Mouse (Mus musculus) heart, postnatal 0 days (tissue): ENCODE data around the gene Macf1. TPM values are rescaled to one million over a fixed set of nuclear protein-coding genes. Genes with fewer than 3 reads are reported as not detected.
A peak's percentile ranks its signal among the peaks of the same experiment; 100 is the strongest.

Experiments
- ATAC-seq: fragments of 200-750 bp; cut with Nextera tagmentation; 2 replicates; pipeline ENCODE4 v1.8.0; 2017; ENCODE audit warnings: low read depth, moderate number of reproducible peaks, moderate library complexity; ENCODE audit not compliant: insufficient read depth
- DNase-seq: peaks from one replicate; pipeline ENCODE4 v3.0.0-alpha.2; 2016; ENCODE audit warnings: low spot score
- H3K27ac ChIP-seq: fragments of 300-500 bp; sonication (generic); 2 replicates; pipeline ENCODE4 v1.5.1; 2014; ENCODE audit warnings: low read depth, mild to moderate bottlenecking
- H3K27me3 ChIP-seq: fragments of 300-500 bp; sonication (generic); 2 replicates; pipeline ENCODE4 v1.6.1; 2014; ENCODE audit warnings: low read length, mixed read lengths; ENCODE audit not compliant: control insufficient read depth, insufficient read depth
- H3K36me3 ChIP-seq: fragments of 300-500 bp; sonication (generic); replicated peaks from 2 replicates; pipeline ENCODE4 v1.6.1; 2014; ENCODE audit warnings: low read length, mixed read lengths; ENCODE audit not compliant: control insufficient read depth, insufficient read depth
- H3K4me1 ChIP-seq: fragments of 300-500 bp; sonication (generic); 2 replicates; pipeline ENCODE4 v1.6.1; 2014; ENCODE audit warnings: antibody characterized with exemption; ENCODE audit not compliant: control insufficient read depth, insufficient read depth
- H3K4me2 ChIP-seq: fragments of 300-500 bp; sonication (generic); 2 replicates; pipeline ENCODE4 v1.6.1; 2014; ENCODE audit warnings: low read depth, mild to moderate bottlenecking, low read length, moderate library complexity
- H3K4me3 ChIP-seq: fragments of 300-500 bp; sonication (generic); 2 replicates; pipeline ENCODE4 v1.5.1; 2014; ENCODE audit warnings: low read depth, low read length
- H3K9ac ChIP-seq: fragments of 300-500 bp; sonication (generic); replicated peaks from 2 replicates; pipeline ENCODE4 v1.6.1; 2014; ENCODE audit warnings: low read depth, low read length, mixed read lengths
- H3K9me3 ChIP-seq: fragments of 300-500 bp; sonication (generic); replicated peaks from 2 replicates; pipeline ENCODE4 v1.6.1; 2016; ENCODE audit warnings: low read length; ENCODE audit not compliant: control insufficient read depth
- CTCF ChIP-seq: IDR thresholded peaks from 2 replicates; pipeline ENCODE4 v1.5.1; 2016; ENCODE audit warnings: antibody characterized with exemption, control low read depth, low read depth
- EP300 ChIP-seq: IDR thresholded peaks from 2 replicates; pipeline ENCODE4 v1.6.1; 2016; ENCODE audit warnings: antibody characterized with exemption, low read depth
- WGBS: fragments of 180-500 bp; shearing (Covaris S2); extraction: QIAGEN DNeasy Blood & Tissue Kit; methylation state at CpG from one replicate; pipeline ENCODE4 v1.1.7; 2014; 5-methylcytosine and 5-hydroxymethylcytosine counted together
- microRNA-seq: library from miRNA; unstranded; fragments of <30 nt; microRNA quantifications from one replicate; pipeline ENCODE4, GENCODE M21; 2016
- polyA plus RNA-seq: library from polyadenylated mRNA; unstranded; fragments of >200 nt; fragmentation: Nextera tagmentation; extraction: Ambion mirVana; gene quantifications from 2 replicates; pipeline ENCODE4 v1.2.1, GENCODE M21; 2015
- total RNA-seq: library from RNA; depleted of rRNA; stranded (reverse); fragments of >200 nt; gene quantifications from 2 replicates; pipeline ENCODE4 v1.2.3, GENCODE M21; 2014; ENCODE audit warnings: low replicate concordance; rRNA removed

The Macf1 gene
- total and polyA plus RNA-seq, 2 experiments from 2014 or later, result 41.4 to 236 TPM

- H3K9me3 ChIP-seq, result no peaks in the 10 kb centered on the region; the same call in 1 of the 2 replicates
- DNase-seq, result peak; percentile 56
- no peak overlapping the region for H3K9ac ChIP-seq
- peak overlapping the region; percentile 43; the same call in 1 of the 2 replicates for H3K27ac ChIP-seq
- TF ChIP-seq EP300 (no peak), CTCF (no peak; the same call in 1 of the 2 replicates)
- peak; percentile 80 for ATAC-seq
- 22% methylated on average over 3 of the region's 3 CpGs for WGBS
- H3K4me1 ChIP-seq, result peaks cover 4% of the 10 kb centered on the region; the same call in 1 of the 2 replicates
- peaks cover 13% of the 10 kb centered on the region for H3K36me3 ChIP-seq
- no peak overlapping the region for H3K4me3 ChIP-seq
- no peak overlapping the region for H3K4me2 ChIP-seq
- no peaks in the 10 kb centered on the region for H3K27me3 ChIP-seq
Observed at GRCm38 (mm10) chr4:123308292-123308691, 375.9 kb downstream of the Macf1 start.

- peaks cover 4% of the 10 kb centered on the region; the same call in 1 of the 2 replicates for H3K4me1 ChIP-seq
- no peak overlapping the region for H3K4me3 ChIP-seq
- no peaks in the 10 kb centered on the region; the same call in 1 of the 2 replicates for H3K9me3 ChIP-seq
- WGBS, result 89% methylated on average over 10 of the region's 10 CpGs
- no peak overlapping the region for H3K27ac ChIP-seq
- DNase-seq, result no peak
- H3K36me3 ChIP-seq, result peaks cover 26% of the 10 kb centered on the region
- TF ChIP-seq EP300, result no peak
- no peak for TF ChIP-seq CTCF
- no peak for ATAC-seq
- H3K4me2 ChIP-seq, result no peak overlapping the region
- no peak overlapping the region for H3K9ac ChIP-seq
- no peaks in the 10 kb centered on the region for H3K27me3 ChIP-seq
Observed at GRCm38 (mm10) chr4:123306999-123307398, 377.2 kb downstream of the Macf1 start.

- peak; percentile 61 for ATAC-seq
Observed at GRCm38 (mm10) chr4:123305789-123306188, 378.4 kb downstream of the Macf1 start.

More at GRCm38 (mm10) chr4:123305789-123306188, 378.4 kb downstream of the Macf1 start:
- TF ChIP-seq CTCF, result peak; percentile 86
- TF ChIP-seq EP300, result no peak
- 15% methylated on average over 3 of the region's 3 CpGs for WGBS
- H3K4me3 ChIP-seq, result no peak overlapping the region
- H3K27ac ChIP-seq, result no peak overlapping the region
- no peaks in the 10 kb centered on the region; the same call in 1 of the 2 replicates for H3K9me3 ChIP-seq
- no peak overlapping the region for H3K9ac ChIP-seq
- peaks cover 33% of the 10 kb centered on the region for H3K36me3 ChIP-seq
- no peaks in the 10 kb centered on the region for H3K27me3 ChIP-seq
- H3K4me1 ChIP-seq, result peaks cover 4% of the 10 kb centered on the region; the same call in 1 of the 2 replicates
- no peak overlapping the region for H3K4me2 ChIP-seq
- peak; percentile 79 for DNase-seq

Small RNA genes lying within 50 kb of the gene (microRNA-seq; reads per million reads assigned to microRNA genes)
- gene Mir6398, result not detected

Other genes starting within 250 kb of the Macf1 start
- 144 and 214 TPM in 2 replicates for gene Ndufs5, start 33.8 kb upstream of the Macf1 start, total RNA-seq
- gene Ndufs5, start 33.8 kb upstream of the Macf1 start, polyA plus RNA-seq, result 953 and 982 TPM in 2 replicates
- 33.5 and 65.5 TPM in 2 replicates for gene Akirin1, start 66.0 kb upstream of the Macf1 start, total RNA-seq
- 43.4 and 54.2 TPM in 2 replicates for gene Akirin1, start 66.0 kb upstream of the Macf1 start, polyA plus RNA-seq
- gene Rhbdl2, start 103.5 kb upstream of the Macf1 start, total RNA-seq, result 0.95 TPM in 1 of 2 replicates, not detected in the other
- 0.81 and 1.1 TPM in 2 replicates for gene Rhbdl2, start 103.5 kb upstream of the Macf1 start, polyA plus RNA-seq
- gene 4933427I04Rik, start 175.3 kb upstream of the Macf1 start, total RNA-seq, result not detected in 2 replicates
- not detected in 2 replicates for gene 4933427I04Rik, start 175.3 kb upstream of the Macf1 start, polyA plus RNA-seq
- 14.3 and 15.7 TPM in 2 replicates for gene Mycbp, start 220.5 kb upstream of the Macf1 start, total RNA-seq
- 61.5 and 68.9 TPM in 2 replicates for gene Mycbp, start 220.5 kb upstream of the Macf1 start, polyA plus RNA-seq
- 43.0 and 50.7 TPM in 2 replicates for gene Rragc, start 233.1 kb upstream of the Macf1 start, total RNA-seq
- 30.2 and 34.2 TPM in 2 replicates for gene Rragc, start 233.1 kb upstream of the Macf1 start, polyA plus RNA-seq
- gene 4930535I16Rik, start 233.7 kb upstream of the Macf1 start, total RNA-seq, result not detected in 2 replicates
- 0.25 TPM in 1 of 2 replicates, not detected in the other for gene 4930535I16Rik, start 233.7 kb upstream of the Macf1 start, polyA plus RNA-seq